Comparison of ENCODE assay signal across 8 mouse cellular contexts in the genomic region with DNA sequence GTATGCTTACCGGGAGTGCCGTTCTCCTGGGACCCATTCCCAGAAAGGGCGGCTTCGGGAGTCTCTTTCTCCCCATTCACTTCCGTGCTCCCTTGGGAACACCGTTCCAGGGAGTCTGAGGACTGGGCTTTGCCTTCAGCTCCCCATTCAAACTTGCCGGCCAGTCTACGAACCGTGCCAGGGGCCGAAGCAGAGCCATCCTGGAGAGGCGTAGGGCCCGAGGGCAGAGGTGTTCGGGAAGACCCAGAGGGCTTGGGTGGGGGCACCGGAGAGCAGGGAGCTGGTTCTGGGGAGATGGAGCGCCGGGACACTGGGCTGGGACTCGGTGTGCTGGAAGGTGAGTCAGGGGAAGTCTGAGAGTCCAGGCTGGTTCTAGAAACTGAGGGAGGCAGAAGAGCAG. TPM values are rescaled to one million over a fixed set of nuclear protein-coding genes. Genes with fewer than 3 reads are reported as not detected.
DNase-seq lines count a peak whose midpoint lies in the region; ATAC-seq lines count a peak whose summit lies in the region.

No protein-coding gene starts in this region.

- H3K36me3 ChIP-seq in heart, embryonic 12.5 days, result 0 out of 2 replicates have a peak, but pooled peaks cover 4% of the 10 kb centered on the region
- H3K36me3 ChIP-seq in hindbrain, embryonic 13.5 days, result no peaks in the 10 kb centered on the region
- H3K36me3 ChIP-seq in midbrain, embryonic 14.5 days (ENCODE audit: control insufficient read depth, insufficient read depth, low read length), result no peaks in the 10 kb centered on the region

- H3K9me3 ChIP-seq in heart, embryonic 12.5 days (replicated peaks), result no peaks in the 10 kb centered on the region
- no peaks in the 10 kb centered on the region for H3K9me3 ChIP-seq in hindbrain, embryonic 13.5 days
- no peaks in the 10 kb centered on the region for H3K9me3 ChIP-seq in midbrain, embryonic 14.5 days (ENCODE audit: control insufficient read depth, low read length)

- no peak for ATAC-seq in heart, embryonic 12.5 days (ENCODE audit: insufficient number of reproducible peaks, low FRiP score)
- no peak for ATAC-seq in hindbrain, embryonic 13.5 days (ENCODE audit: low FRiP score)
- ATAC-seq in midbrain, embryonic 14.5 days (ENCODE audit: low FRiP score, low TSS enrichment), result no peak
- no peak for ATAC-seq in inflammation-experienced regulatory T-cells, adult 6 months

- peak overlapping the region; percentile 48 for H3K4me3 ChIP-seq in heart, embryonic 12.5 days
- H3K4me3 ChIP-seq in hindbrain, embryonic 13.5 days, result peak overlapping the region; percentile 35
- peak overlapping the region; percentile 24 for H3K4me3 ChIP-seq in midbrain, embryonic 14.5 days (replicated peaks; ENCODE audit: low read depth, low read length)

- intact Hi-C loops in gastrocnemius, postnatal 14 days (cut with DNase I; ENCODE audit: low total_unique reads), result no loop called here

- H3K4me2 ChIP-seq in heart, embryonic 12.5 days, result peak overlapping the region; percentile 76
- peak overlapping the region; percentile 56 for H3K4me2 ChIP-seq in hindbrain, embryonic 13.5 days
- peak overlapping the region; percentile 52 for H3K4me2 ChIP-seq in midbrain, embryonic 14.5 days (ENCODE audit: low read length)

- H3K9ac ChIP-seq in heart, embryonic 12.5 days, result peak overlapping the region; percentile 68
- H3K9ac ChIP-seq in hindbrain, embryonic 13.5 days, result peak overlapping the region; percentile 66
- peak overlapping the region; percentile 40 for H3K9ac ChIP-seq in midbrain, embryonic 14.5 days (replicated peaks; ENCODE audit: low read length)

- no peak for DNase-seq in heart, adult 8-10 months (ENCODE audit: low spot score)
- peak; percentile 30 for DNase-seq in ZHBTc4 (ENCODE audit: low read depth, low spot score)
- peak; percentile 51 for DNase-seq in midbrain, embryonic 14.5 days
- no peak for DNase-seq in cerebellum, adult 9-11 months
- DNase-seq in gastrocnemius, postnatal 14 days, result no peak

- H3K27me3 ChIP-seq in heart, embryonic 12.5 days (replicated peaks), result peaks cover 51% of the 10 kb centered on the region
- H3K27me3 ChIP-seq in hindbrain, embryonic 13.5 days, result peaks cover 76% of the 10 kb centered on the region
- H3K27me3 ChIP-seq in midbrain, embryonic 14.5 days (ENCODE audit: control insufficient read depth, insufficient read depth, low read length), result peaks cover 20% of the 10 kb centered on the region; the same call in 1 of the 2 replicates

- 2% methylated on average over 17 of the region's 17 CpGs for WGBS in heart, embryonic 12.5 days
- WGBS in hindbrain, embryonic 13.5 days, result 3% methylated on average over 17 of the region's 17 CpGs
- WGBS in midbrain, embryonic 14.5 days, result under 1% methylated on average over 17 of the region's 17 CpGs

- H3K4me1 ChIP-seq in heart, embryonic 12.5 days (replicated peaks), result peaks cover 33% of the 10 kb centered on the region
- peaks cover 11% of the 10 kb centered on the region for H3K4me1 ChIP-seq in hindbrain, embryonic 13.5 days (replicated peaks)
- 0 out of 2 replicates have a peak, but pooled peaks cover 8% of the 10 kb centered on the region for H3K4me1 ChIP-seq in midbrain, embryonic 14.5 days (ENCODE audit: control insufficient read depth, insufficient read depth, low read length)

- H3K27ac ChIP-seq in heart, embryonic 12.5 days (ENCODE audit: poor library complexity, severe bottlenecking), result no peak overlapping the region
- no peak overlapping the region for H3K27ac ChIP-seq in hindbrain, embryonic 13.5 days
- H3K27ac ChIP-seq in midbrain, embryonic 14.5 days (replicated peaks; ENCODE audit: low read depth, low read length), result no peak overlapping the region

RNA-seq across cellular contexts. Expression of a gene that starts 2.9 kb away (rescaled TPM):
- polyA plus RNA-seq in heart, embryonic 12.5 days (2016; fragmentation: Nextera tagmentation; extraction: Ambion mirVana), result 13.3 TPM in 2 replicates
- total RNA-seq in heart, adult 8-10 months (2022), result 10 to 100 TPM; 26.6 to 30.9 (median 30.1) TPM
- polyA plus RNA-seq in hindbrain, embryonic 13.5 days (2015; fragmentation: Nextera tagmentation; extraction: Ambion mirVana), result 14.3 and 16.2 TPM in 2 replicates
- polyA plus RNA-seq in midbrain, embryonic 14.5 days (2014; fragmentation: Nextera tagmentation; extraction: Ambion mirVana), result 19.3 and 19.5 TPM in 2 replicates
- under 1 TPM in 1 of 3 experiments, not detected in 2; 0.21 TPM for polyA plus RNA-seq in inflammation-experienced regulatory T-cells, adult 6 months (2017; shearing (Covaris generic))
- 10 to 100 TPM; 10.7 to 13.8 TPM for total RNA-seq in gastrocnemius, postnatal 14 days (2021)

RNA-seq across cellular contexts. Expression of a gene that starts 13.5 kb away (rescaled TPM):
- polyA plus RNA-seq in heart, embryonic 12.5 days (2016; fragmentation: Nextera tagmentation; extraction: Ambion mirVana), result 1.4 and 2.2 TPM in 2 replicates
- total RNA-seq in heart, adult 8-10 months (2022), result 1 to 10 TPM; 3.4 to 8.3 (median 6.3) TPM
- 1.5 TPM in 2 replicates for polyA plus RNA-seq in hindbrain, embryonic 13.5 days (2015; fragmentation: Nextera tagmentation; extraction: Ambion mirVana)
- 1.1 and 1.9 TPM in 2 replicates for polyA plus RNA-seq in midbrain, embryonic 14.5 days (2014; fragmentation: Nextera tagmentation; extraction: Ambion mirVana)
- 1 to 10 TPM; 7.0 to 8.3 (median 7.6) TPM for polyA plus RNA-seq in inflammation-experienced regulatory T-cells, adult 6 months (2017; shearing (Covaris generic))
- total RNA-seq in gastrocnemius, postnatal 14 days (2021), result 1 to 10 TPM; 4.3 to 5.7 TPM

RNA-seq across cellular contexts. Expression of a gene that starts 20.6 kb away (rescaled TPM):
- 64.3 and 67.5 TPM in 2 replicates for polyA plus RNA-seq in heart, embryonic 12.5 days (2016; fragmentation: Nextera tagmentation; extraction: Ambion mirVana)
- total RNA-seq in heart, adult 8-10 months (2022), result 10 to 100 TPM; 81.3 to 98.3 (median 89.4) TPM
- polyA plus RNA-seq in hindbrain, embryonic 13.5 days (2015; fragmentation: Nextera tagmentation; extraction: Ambion mirVana), result 24.7 and 26.7 TPM in 2 replicates
- 22.1 and 22.4 TPM in 2 replicates for polyA plus RNA-seq in midbrain, embryonic 14.5 days (2014; fragmentation: Nextera tagmentation; extraction: Ambion mirVana)
- 10 to 100 TPM; 13.7 to 72.0 (median 38.3) TPM for polyA plus RNA-seq in inflammation-experienced regulatory T-cells, adult 6 months (2017; shearing (Covaris generic))
- total RNA-seq in gastrocnemius, postnatal 14 days (2021), result 10 to 100 TPM; 54.2 to 57.7 TPM

RNA-seq across cellular contexts. Expression of a gene that starts 27.5 kb away (rescaled TPM):
- not detected in 2 replicates for polyA plus RNA-seq in heart, embryonic 12.5 days (2016; fragmentation: Nextera tagmentation; extraction: Ambion mirVana)
- under 1 TPM in 1 of 4 experiments, not detected in 3; 0.44 TPM for total RNA-seq in heart, adult 8-10 months (2022)
- polyA plus RNA-seq in hindbrain, embryonic 13.5 days (2015; fragmentation: Nextera tagmentation; extraction: Ambion mirVana), result 0.60 and 0.84 TPM in 2 replicates
- polyA plus RNA-seq in midbrain, embryonic 14.5 days (2014; fragmentation: Nextera tagmentation; extraction: Ambion mirVana), result 0.53 and 1.1 TPM in 2 replicates
- not detected for polyA plus RNA-seq in inflammation-experienced regulatory T-cells, adult 6 months (2017; shearing (Covaris generic))
- not detected for total RNA-seq in gastrocnemius, postnatal 14 days (2021)

RNA-seq across cellular contexts. Expression of a gene that starts 53.0 kb away (rescaled TPM):
- 640 and 666 TPM in 2 replicates for polyA plus RNA-seq in heart, embryonic 12.5 days (2016; fragmentation: Nextera tagmentation; extraction: Ambion mirVana)
- total RNA-seq in heart, adult 8-10 months (2022), result 100 to 1,000 TPM; 676 to 808 (median 721) TPM
- 684 and 691 TPM in 2 replicates for polyA plus RNA-seq in hindbrain, embryonic 13.5 days (2015; fragmentation: Nextera tagmentation; extraction: Ambion mirVana)
- polyA plus RNA-seq in midbrain, embryonic 14.5 days (2014; fragmentation: Nextera tagmentation; extraction: Ambion mirVana), result 670 and 732 TPM in 2 replicates
- polyA plus RNA-seq in inflammation-experienced regulatory T-cells, adult 6 months (2017; shearing (Covaris generic)), result 1,000 to 10,000 TPM; 1,371 to 2,270 (median 2,196) TPM
- 100 to 1,000 TPM; 791 to 878 TPM for total RNA-seq in gastrocnemius, postnatal 14 days (2021)

Comparison
In these comparisons a context has a peak if more than half of its experiments do, and no peak if none do; other contexts are left out.
1. DNase-seq: peak in ZHBTc4 (single experiment) and midbrain, embryonic 14.5 days (single experiment); none in heart, adult 8-10 months (single experiment), cerebellum, adult 9-11 months (single experiment) and gastrocnemius, postnatal 14 days (single experiment).
2. RNA of a gene that starts 2.9 kb away (polyA plus RNA-seq): 19.3 to 19.5 TPM in midbrain, embryonic 14.5 days, 14.3 to 16.2 TPM in hindbrain, embryonic 13.5 days and 13.3 TPM in heart, embryonic 12.5 days; 0.21 TPM in inflammation-experienced regulatory T-cells, adult 6 months; every median in the first group is over 10 times any median in the second.
3. Peak in every context shown above with its lines, with median percentiles within 50 percentile points of each other: H3K4me2 ChIP-seq, H3K4me3 ChIP-seq and H3K9ac ChIP-seq.